Mouse (Mus musculus): ENCODE results near the gene Nme4.
A peak's percentile ranks its signal among the peaks of the same experiment; 100 is the strongest.
"Not testable (repeated sequence)": the region's sequence is repeated elsewhere in the genome, so short reads cannot be mapped to it uniquely, and the experiment has no call there.

Nme4 gene

GRCm38 (mm10) chr17:26095121-26095740, at the start of gene Nme4:
TSS of gene Nme4 (minus strand) at chr17:26095602.
- DNase-seq (ENCODE audit: low spot score): peak; percentile 52

DNA sequence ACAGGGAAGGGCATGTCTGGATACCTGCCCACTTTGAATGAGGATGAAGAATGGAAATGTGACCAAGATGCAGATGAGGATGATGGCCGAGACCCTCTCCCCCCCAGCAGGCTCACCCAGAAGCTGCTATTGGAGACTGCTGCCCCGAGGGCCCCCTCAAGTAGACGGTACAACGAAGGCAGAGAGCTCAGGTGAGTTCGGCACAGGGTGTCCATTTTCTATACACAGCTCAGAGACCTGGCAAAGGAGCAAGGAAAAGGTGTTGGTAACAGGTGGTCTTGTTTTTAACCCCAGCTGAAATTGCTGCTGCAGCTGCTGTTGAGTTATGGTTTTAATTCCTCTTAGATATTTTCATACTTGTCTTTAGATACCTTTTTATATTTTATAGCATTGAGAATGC, 48.0 kb upstream of the Nme4 start:
- DNase-seq (ENCODE audit: low spot score): no peak

GRCm38 (mm10) chr17:26142796-26143195, 47.4 kb upstream of the Nme4 start:
- no peak for DNase-seq (ENCODE audit: low spot score)

DNA sequence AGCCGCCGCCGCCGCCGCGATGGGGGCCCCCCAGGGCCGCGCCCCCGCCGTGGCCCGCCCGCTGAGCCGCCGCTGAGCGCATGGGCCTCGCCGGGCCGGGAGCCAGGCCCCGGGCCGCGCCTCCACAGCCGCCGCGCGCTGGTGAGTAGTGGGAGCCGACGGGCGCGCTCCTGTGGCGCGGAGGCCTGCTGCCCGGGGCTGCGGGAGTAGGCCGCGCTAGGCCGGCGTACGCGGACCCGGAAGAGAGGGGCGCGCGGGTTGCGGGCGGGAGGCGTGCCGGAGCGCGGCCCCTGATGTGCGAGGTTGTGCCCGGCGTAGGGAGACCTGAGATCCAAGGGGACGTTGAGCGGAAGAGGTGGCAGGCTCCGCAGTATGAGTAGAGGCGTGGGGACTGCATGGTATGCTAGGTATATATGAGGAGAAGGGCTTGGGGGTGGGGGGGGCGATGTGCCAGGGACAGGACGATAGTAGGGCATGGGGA, 43.5 kb upstream of the Nme4 start:
- DNase-seq (ENCODE audit: low spot score): peak; percentile 64

DNA sequence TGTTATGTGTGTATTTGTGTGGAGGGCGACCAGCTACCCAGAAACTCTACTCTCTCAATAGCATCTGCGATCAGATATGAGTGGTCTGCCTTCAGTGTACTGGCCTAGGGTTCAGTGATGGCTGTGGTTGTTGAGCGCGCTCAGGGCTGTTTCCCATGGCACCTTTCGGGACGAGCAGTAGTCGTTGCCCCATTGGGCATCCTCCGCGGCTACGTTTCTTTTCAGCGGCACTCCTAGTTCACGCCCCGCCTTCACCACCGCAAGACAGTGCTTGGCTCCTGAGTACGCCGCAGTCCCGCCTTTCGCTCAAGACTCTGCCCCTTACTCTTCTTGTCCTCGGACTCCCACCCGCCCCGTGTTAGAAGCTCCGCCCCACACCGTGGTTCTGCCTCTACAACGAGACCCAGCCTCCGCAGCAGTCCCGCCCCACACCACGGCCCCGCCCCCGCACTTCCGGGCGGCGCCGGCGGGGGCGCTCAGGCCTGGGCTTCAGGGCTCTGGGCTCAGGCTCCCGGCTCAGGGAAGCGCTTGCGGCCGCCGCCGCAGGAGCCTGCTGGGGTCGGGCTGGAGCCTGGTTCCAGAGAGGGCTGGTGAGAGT, 42.9 kb upstream of the Nme4 start, which contains the start of gene Axin1:
Axin1 (plus strand) TSS at position 450 of the 598 bp plus-strand sequence.
- peak; percentile 99 for DNase-seq (ENCODE audit: low spot score)

DNA sequence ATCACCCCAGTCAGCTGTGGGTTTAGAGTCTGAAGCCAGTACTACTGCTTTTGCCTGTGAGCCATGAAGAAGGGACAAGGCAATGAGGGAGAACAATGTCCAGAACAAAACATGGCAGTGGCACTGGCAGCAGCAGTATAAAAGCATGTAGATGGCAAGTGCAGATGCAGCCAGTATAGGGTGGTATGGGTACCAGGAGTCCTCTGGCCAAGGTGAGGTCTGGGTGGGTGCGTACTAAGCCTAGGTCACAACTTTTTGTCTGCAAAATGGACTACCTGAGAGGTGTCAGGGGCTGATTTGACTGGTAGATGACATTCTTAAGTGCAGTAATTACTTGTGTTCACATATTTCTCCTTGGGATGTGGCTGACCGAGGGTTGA, 42.3 kb upstream of the Nme4 start:
- DNase-seq (ENCODE audit: low spot score): no peak

- no peak for DNase-seq (ENCODE audit: low spot score)
These were observed 41.8 kb upstream of the Nme4 start for GRCm38 (mm10) chr17:26137106-26137750.

- no peak for DNase-seq (ENCODE audit: low spot score)
These were observed 36.8 kb upstream of the Nme4 start for GRCm38 (mm10) chr17:26131856-26132853.

DNA sequence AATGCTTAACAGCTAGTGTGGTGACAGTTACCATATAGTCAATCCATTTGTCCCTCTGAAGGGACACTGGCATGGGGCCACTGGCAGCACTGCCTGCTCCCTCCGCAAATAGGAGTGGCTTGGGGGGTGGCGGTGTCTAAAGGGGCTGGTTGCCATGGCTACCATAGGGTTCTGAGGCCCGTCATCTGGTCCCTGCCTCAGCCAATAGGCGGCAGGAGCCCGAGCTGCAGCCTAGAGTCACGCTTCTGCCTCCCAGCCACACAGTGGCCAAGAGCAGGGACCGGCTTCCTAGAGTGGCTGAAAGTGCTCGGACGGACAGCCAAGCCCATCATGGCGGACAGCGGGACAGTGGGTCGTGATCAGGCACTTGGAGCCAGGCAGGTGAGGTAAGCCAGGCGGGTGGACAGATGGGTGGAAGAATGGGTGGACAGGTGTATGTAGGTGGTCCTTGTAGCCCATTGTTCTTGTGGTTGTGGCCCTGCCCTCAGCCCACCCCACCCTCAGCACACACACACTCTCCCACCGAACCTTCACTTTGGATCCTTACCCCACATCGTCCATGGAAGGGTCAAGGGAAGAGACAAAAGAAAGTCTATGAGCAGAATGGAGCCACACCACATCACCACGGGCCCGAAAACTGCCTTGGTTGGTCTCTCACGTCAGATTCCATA, 35.8 kb upstream of the Nme4 start:
- no peak for DNase-seq (ENCODE audit: low spot score)

DNA sequence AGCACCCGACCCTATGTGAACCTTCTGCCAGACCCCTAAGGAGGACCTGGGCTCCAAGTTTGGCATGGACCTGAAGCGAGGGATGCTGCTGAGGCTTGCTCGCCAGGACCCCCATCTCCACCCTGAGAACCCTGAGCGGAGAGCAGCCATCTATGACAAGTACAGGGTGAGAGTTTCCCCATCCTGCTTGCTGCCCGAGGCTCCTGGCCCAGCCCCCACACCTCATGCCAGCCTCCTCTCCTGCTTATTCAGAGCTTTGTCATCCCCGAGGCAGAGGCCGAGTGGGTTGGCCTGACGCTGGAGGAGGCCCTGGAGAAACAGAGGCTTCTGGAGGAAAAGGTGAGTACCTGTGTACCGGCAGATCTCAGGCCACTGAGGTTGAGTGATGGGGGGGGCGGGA, 29.8 kb upstream of the Nme4 start:
- DNase-seq (ENCODE audit: low spot score): no peak

DNA sequence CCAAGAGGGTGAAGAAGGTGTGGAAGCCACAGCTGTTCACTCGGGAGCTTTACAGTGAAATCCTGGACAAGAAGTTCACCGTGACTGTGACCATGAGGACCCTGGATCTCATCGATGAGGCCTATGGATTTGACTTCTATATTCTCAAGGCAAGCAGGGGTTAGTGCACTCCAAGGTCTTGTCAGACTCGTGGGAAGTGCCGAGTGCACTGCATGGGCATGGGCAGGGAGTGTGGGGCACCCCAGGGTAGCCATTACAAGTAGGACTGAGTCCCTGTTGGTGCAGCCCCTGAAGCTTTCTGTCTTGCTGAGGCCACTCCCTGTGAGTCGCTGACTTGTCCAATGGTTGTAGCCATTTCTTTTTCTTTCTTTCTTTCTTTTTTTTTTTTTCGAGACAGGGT, 29.2 kb upstream of the Nme4 start:
- no peak for DNase-seq (ENCODE audit: low spot score)

- DNase-seq (ENCODE audit: low spot score): peak; percentile 75
These were observed 27.9 kb upstream of the Nme4 start, which contains the start of gene Mrpl28 for GRCm38 (mm10) chr17:26123267-26123684. TSS of gene Mrpl28 (plus strand) at chr17:26123500.

GRCm38 (mm10) chr17:26122431-26123140, 27.2 kb upstream of the Nme4 start:
- no peak for DNase-seq (ENCODE audit: low spot score)

DNA sequence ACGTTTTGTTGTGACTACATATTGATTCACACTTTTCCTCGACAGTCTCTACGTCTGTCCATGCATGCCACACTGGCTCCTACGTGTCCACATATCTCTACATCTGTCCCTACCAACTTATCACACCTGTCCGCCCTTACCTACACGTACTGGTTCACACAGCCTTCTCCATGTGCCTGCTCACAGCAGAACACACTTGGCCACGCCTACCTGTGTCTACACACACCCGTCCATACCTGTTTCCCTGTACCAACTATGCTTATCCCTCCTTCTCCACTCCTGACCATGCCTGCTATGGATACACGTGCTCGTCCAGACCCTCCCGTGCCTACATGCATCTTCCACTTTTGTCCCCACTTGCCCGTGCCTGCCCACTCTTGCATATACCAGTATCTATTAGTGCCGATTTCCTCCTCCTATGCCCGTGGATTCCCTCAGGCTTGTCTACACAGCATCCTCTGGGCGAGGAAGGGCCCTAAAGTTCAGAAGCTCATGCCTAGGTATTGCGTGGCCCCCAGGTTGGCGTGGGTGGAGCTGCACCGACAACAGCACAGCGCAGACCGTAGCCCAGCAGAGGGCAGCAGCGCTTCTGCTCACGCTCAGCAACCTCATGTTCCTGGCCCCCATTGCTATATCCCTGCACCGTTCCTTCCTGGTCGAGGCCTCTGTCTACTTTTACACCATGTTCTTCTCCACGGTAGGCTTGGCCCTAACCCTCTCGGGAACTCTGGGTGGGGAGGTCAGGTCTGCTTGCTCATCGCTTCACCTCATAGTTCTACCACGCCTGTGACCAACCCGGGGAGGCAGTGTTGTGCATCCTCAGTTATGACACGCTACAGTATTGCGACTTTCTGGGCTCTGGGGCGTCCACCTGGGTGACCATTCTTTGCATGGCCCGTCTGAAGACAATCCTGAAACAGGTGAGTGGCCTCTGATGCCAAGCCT, 24.6 kb upstream of the Nme4 start:
- DNase-seq (ENCODE audit: low spot score): peak; percentile 64

GRCm38 (mm10) chr17:26116503-26117258, 21.3 kb upstream of the Nme4 start:
- no peak for DNase-seq (ENCODE audit: low spot score)

DNA sequence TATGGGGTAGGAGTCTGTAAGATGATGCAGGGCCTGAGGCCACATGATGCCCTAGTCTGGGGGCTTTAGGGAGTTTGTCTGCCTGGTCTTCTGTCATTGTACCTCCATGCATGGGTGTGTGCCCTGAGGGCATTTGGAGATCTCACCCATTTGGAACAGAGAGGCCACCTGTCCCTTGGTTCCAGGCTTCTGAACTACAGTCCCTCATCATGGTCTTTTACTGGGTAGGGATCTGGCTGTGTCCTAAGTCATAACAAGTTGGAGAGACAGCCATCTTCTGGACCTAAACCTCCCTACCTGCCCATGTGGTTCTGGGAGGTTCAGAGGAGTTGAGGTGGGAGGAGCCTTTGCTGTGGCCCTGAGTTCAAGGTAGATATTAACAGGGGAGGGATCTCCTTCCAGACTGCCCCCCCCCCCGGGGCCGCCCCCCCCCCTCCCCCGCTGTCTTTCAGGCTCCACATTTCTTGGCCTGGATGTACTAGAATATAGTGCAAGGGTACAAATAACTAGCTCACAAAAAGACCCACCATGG, 20.6 kb upstream of the Nme4 start:
- DNase-seq (ENCODE audit: low spot score): no peak

DNA sequence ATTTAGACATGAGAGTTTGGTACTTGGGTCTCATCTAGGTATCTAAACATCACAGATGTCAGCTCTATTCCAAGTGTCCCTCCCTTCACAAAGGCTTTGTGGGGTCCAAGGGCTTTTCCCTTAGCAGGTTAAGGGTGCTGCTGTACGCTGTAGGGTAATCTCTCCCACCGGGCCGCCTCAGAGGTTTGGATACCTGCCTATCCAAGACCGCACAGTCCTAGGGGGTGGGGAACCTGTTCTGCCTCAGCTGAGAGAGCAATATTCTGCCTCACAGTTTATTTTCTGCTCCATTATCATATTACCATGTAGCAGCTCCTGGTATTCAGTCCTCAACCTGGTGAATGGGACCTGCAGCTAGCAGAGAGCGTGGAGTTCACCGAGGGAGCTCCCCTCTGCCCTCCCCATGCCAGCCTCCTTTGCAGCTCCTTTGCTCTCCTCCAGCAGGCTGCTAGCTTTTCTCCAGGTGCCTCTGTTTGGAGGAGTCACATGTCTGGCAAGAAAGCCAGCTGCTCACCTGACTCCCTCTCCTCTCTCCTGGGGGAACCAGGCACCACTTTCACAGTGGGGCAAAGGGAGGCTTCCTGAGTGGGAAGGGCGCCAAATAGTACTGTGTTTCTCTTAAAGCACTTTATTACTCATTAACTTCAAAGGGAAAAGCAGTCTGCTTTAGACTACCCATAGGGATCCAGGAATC, 19.9 kb upstream of the Nme4 start:
- no peak for DNase-seq (ENCODE audit: low spot score)

DNA sequence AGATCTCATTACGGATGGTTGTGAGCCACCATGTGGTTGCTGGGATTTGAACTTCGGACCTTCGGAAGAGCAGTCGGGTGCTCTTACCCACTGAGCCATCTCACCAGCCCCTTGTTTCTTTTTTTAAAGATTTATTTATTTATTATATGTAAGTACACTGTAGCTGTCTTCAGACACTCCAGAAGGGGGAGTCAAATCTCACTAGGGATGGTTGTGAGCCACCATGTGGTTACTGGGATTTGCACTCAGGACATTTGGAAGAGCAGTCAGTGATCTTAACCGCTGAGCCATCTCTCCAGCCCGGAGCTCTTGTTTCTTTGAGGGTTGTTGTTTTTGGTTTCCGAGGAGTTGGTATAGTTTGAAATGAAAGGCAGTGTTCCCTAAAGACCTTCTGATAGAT, 19.1 kb upstream of the Nme4 start:
- not testable (repeated sequence) for DNase-seq (ENCODE audit: low spot score)

Data from T-cell, adult 2 months (primary cell).